ENCODE assay signal across 15 mouse cellular contexts in genomic region chr17:9921326-9921725, GRCm38 (mm10).
DNase-seq lines count a peak whose midpoint lies in the region; ATAC-seq and TF ChIP-seq lines count a peak whose summit lies in the region.
"Had no signal": no experiment of that assay in that cellular context is flagged by ENCODE, and none has a peak within 500 bp of the region (broad histone marks: within the 10 kb centered on the region; RNA-seq: fewer than 3 reads in every experiment).

No protein-coding gene starts in this region.

- no peak overlapping the region for H3K9ac ChIP-seq in lung, postnatal 0 days (replicated peaks; ENCODE audit: low read depth)
- H3K9ac ChIP-seq: embryonic facial prominence, embryonic 12.5 days; hindbrain, embryonic 15.5 days; midbrain, embryonic 12.5 days had no signal

- no peak overlapping the region for H3K4me2 ChIP-seq in lung, postnatal 0 days (replicated peaks; ENCODE audit: low read depth, low read length)
- H3K4me2 ChIP-seq: embryonic facial prominence, embryonic 12.5 days; hindbrain, embryonic 15.5 days; midbrain, embryonic 12.5 days had no signal

- DNase-seq in heart, adult 11 months = peak; percentile 92
- DNase-seq in heart, postnatal 4 days = no peak
- DNase-seq in lung, adult 18-20 months = peak; percentile 30 to 64
- no peak for DNase-seq in lung, adult 2 months
- DNase-seq in lung, postnatal 0 days (ENCODE audit: low spot score) = peak; percentile 62
- peak; percentile 20 to 27 for DNase-seq in natural killer cell, adult 2 months (ENCODE audit: low spot score in 2 of 2)
- DNase-seq in urinary bladder, postnatal 25 days (ENCODE audit: low spot score) = no peak
- DNase-seq in adrenal gland, postnatal 4 days (ENCODE audit: low spot score in 2 of 2) = no peak
- DNase-seq: cerebellum, adult 11 months; cerebellum, postnatal 36 days; gastrocnemius, postnatal 25 days had no signal

- TF ChIP-seq POLR2A in lung, adult 2 months (IDR thresholded peaks at IDR 0.05; ENCODE audit: borderline replicate concordance, extremely low read depth, low read depth, low read length) = no peak

- H3K4me1 ChIP-seq in lung, adult 2 months (ENCODE audit: control insufficient read depth, insufficient read depth, low read length) = no peaks in the 10 kb centered on the region; the same call in 1 of the 2 replicates
- no peaks in the 10 kb centered on the region; the same call in 1 of the 2 replicates for H3K4me1 ChIP-seq in lung, postnatal 0 days (ENCODE audit: insufficient read depth, low read depth, low read length)
- H3K4me1 ChIP-seq: embryonic facial prominence, embryonic 12.5 days; hindbrain, embryonic 15.5 days; midbrain, embryonic 12.5 days had no signal

- no peaks in the 10 kb centered on the region for H3K27me3 ChIP-seq in lung, postnatal 0 days (replicated peaks; ENCODE audit: insufficient read depth, low read length)
- H3K27me3 ChIP-seq: embryonic facial prominence, embryonic 12.5 days; hindbrain, embryonic 15.5 days; midbrain, embryonic 12.5 days had no signal

- H3K9me3 ChIP-seq in lung, postnatal 0 days (ENCODE audit: low read length) = no peaks in the 10 kb centered on the region
- H3K9me3 ChIP-seq: hindbrain, embryonic 15.5 days; midbrain, embryonic 12.5 days had no signal

- no peak overlapping the region for H3K4me3 ChIP-seq in lung, adult 2 months (replicated peaks; ENCODE audit: extremely low read depth, low read depth, low read length)
- no peak overlapping the region for H3K4me3 ChIP-seq in lung, postnatal 0 days (ENCODE audit: low read depth, low read length)
- H3K4me3 ChIP-seq: embryonic facial prominence, embryonic 12.5 days; hindbrain, embryonic 15.5 days; midbrain, embryonic 12.5 days; myocyte had no signal

- peak; percentile 96 for TF ChIP-seq EP300 in lung, postnatal 0 days (IDR thresholded peaks at IDR 0.05)

- TF ChIP-seq CTCF in lung, adult 2 months (IDR thresholded peaks at IDR 0.05; ENCODE audit: insufficient read depth, low read length) = no peak
- no peak for TF ChIP-seq CTCF in lung, postnatal 0 days (IDR thresholded peaks at IDR 0.05)

- peak; percentile 62 for ATAC-seq in lung, postnatal 0 days

- H3K27ac ChIP-seq in lung, postnatal 0 days (ENCODE audit: low read length) = no peak overlapping the region
- H3K27ac ChIP-seq: embryonic facial prominence, embryonic 12.5 days; hindbrain, embryonic 15.5 days; midbrain, embryonic 12.5 days had no signal

- H3K36me3 ChIP-seq in lung, postnatal 0 days (ENCODE audit: insufficient read depth, low read length) = no peaks in the 10 kb centered on the region
- H3K36me3 ChIP-seq: embryonic facial prominence, embryonic 12.5 days; hindbrain, embryonic 15.5 days; midbrain, embryonic 12.5 days had no signal

- 57% methylated on average over 2 of the region's 2 CpGs for WGBS in lung, adult 2 months
- WGBS in lung, postnatal 0 days = 70% methylated on average over 2 of the region's 2 CpGs

Comparison
In these comparisons a context has a peak if more than half of its experiments do, and no peak if none do; other contexts are left out.
1. DNase-seq: peak in heart, adult 11 months (single experiment), lung, adult 18-20 months (2 of 2), lung, postnatal 0 days (single experiment) and natural killer cell, adult 2 months (2 of 2); none in heart, postnatal 4 days (single experiment), lung, adult 2 months (single experiment), urinary bladder, postnatal 25 days (single experiment) and adrenal gland, postnatal 4 days (0 of 2).